Mouse (Mus musculus): Measurements from ENCODE around the gene Rhod.
"Not testable (repeated sequence)": the region's sequence is repeated elsewhere in the genome, so short reads cannot be mapped to it uniquely, and the experiment has no call there.

Gene Rhod

GRCm38 (mm10) chr19:4439161-4439801, at the start of gene Rhod:
TSS of gene Rhod (minus strand) at chr19:4439432.
- in situ Hi-C loops (cut with MboI; ENCODE audit: unreplicated experiment in 2 of 2) = loop anchor here in 1 of 2 experiments (25.0 kb wide), 1 partner anchor 352 kb away; the partner anchor contains the start of genes Cabp2, Cdk2ap2 and Pitpnm1

- in situ Hi-C loops (cut with MboI; ENCODE audit: unreplicated experiment in 2 of 2) = no loop called here
Observed at GRCm38 (mm10) chr19:4487877-4488276, 48.6 kb upstream of the Rhod start.

GRCm38 (mm10) chr19:4485006-4485405, 45.8 kb upstream of the Rhod start:
- in situ Hi-C loops (cut with MboI; ENCODE audit: unreplicated experiment in 2 of 2) = no loop called here

GRCm38 (mm10) chr19:4482111-4482859, 43.1 kb upstream of the Rhod start:
- in situ Hi-C loops (cut with MboI; ENCODE audit: unreplicated experiment in 2 of 2) = no loop called here

- in situ Hi-C loops (cut with MboI; ENCODE audit: unreplicated experiment in 2 of 2) = no loop called here
Observed at GRCm38 (mm10) chr19:4481326-4481725, 42.1 kb upstream of the Rhod start.

- in situ Hi-C loops (cut with MboI; ENCODE audit: unreplicated experiment in 2 of 2) = no loop called here
Observed at GRCm38 (mm10) chr19:4480041-4480440, 40.8 kb upstream of the Rhod start.

- in situ Hi-C loops (cut with MboI; ENCODE audit: unreplicated experiment in 2 of 2) = no loop called here
Observed at GRCm38 (mm10) chr19:4478190-4478516, 38.9 kb upstream of the Rhod start.

- in situ Hi-C loops (cut with MboI; ENCODE audit: unreplicated experiment in 2 of 2) = no loop called here
Observed at GRCm38 (mm10) chr19:4477345-4478189, 38.3 kb upstream of the Rhod start, which contains the start of gene Syt12. TSS of gene Syt12 (minus strand) at chr19:4477447.

GRCm38 (mm10) chr19:4476601-4477257, 37.5 kb upstream of the Rhod start:
- in situ Hi-C loops (cut with MboI; ENCODE audit: unreplicated experiment in 2 of 2) = no loop called here

GRCm38 (mm10) chr19:4475224-4475925, 36.1 kb upstream of the Rhod start:
- in situ Hi-C loops (cut with MboI; ENCODE audit: unreplicated experiment in 2 of 2) = no loop called here

- in situ Hi-C loops (cut with MboI; ENCODE audit: unreplicated experiment in 2 of 2) = no loop called here
Observed at GRCm38 (mm10) chr19:4474739-4475138, 35.5 kb upstream of the Rhod start.

- in situ Hi-C loops (cut with MboI; ENCODE audit: unreplicated experiment in 2 of 2) = no loop called here
Observed at GRCm38 (mm10) chr19:4473549-4473948, 34.3 kb upstream of the Rhod start.

- in situ Hi-C loops (cut with MboI; ENCODE audit: unreplicated experiment in 2 of 2) = no loop called here
Observed at GRCm38 (mm10) chr19:4468363-4468762, 29.1 kb upstream of the Rhod start.

GRCm38 (mm10) chr19:4464666-4465065, 25.4 kb upstream of the Rhod start:
- in situ Hi-C loops (cut with MboI; ENCODE audit: unreplicated experiment in 2 of 2) = no loop called here

- in situ Hi-C loops (cut with MboI; ENCODE audit: unreplicated experiment in 2 of 2) = no loop called here
Observed at GRCm38 (mm10) chr19:4461981-4462380, 22.7 kb upstream of the Rhod start.

GRCm38 (mm10) chr19:4456227-4456626, 17.0 kb upstream of the Rhod start:
- in situ Hi-C loops (cut with MboI; ENCODE audit: unreplicated experiment in 2 of 2) = no loop called here

- in situ Hi-C loops (cut with MboI; ENCODE audit: unreplicated experiment in 2 of 2) = no loop called here
Observed at GRCm38 (mm10) chr19:4455071-4455800, 16.0 kb upstream of the Rhod start.

GRCm38 (mm10) chr19:4454040-4454439, 14.8 kb upstream of the Rhod start:
- in situ Hi-C loops (cut with MboI; ENCODE audit: unreplicated experiment in 2 of 2) = not testable (repeated sequence)

- in situ Hi-C loops (cut with MboI; ENCODE audit: unreplicated experiment in 2 of 2) = no loop called here
Observed at GRCm38 (mm10) chr19:4452525-4452924, 13.3 kb upstream of the Rhod start.

Data from v-Abl transformed pro-B cells (cell line).